Mouse (Mus musculus) layer of hippocampus, adult 18-20 months (tissue): ENCODE results near the gene Sult6b1. TPM values are rescaled to one million over a fixed set of nuclear protein-coding genes. Genes with fewer than 3 reads are reported as not detected.

Experiments
- DNase-seq, 2 experiments: peaks; one replicate each; pipeline ENCODE4 v3.0.0; 2022; ENCODE audit warnings: low spot score in 2 of 2
- long read RNA-seq: library from polyadenylated mRNA; stranded (forward); transcript quantifications from one replicate; pipeline ENCODE4 v2.0.0, GENCODE M21; 2021
- total RNA-seq, 2 experiments: library from RNA; stranded (reverse); gene quantifications; 2 replicates each; pipeline ENCODE4 v1.2.3; 2021

Sult6b1 gene
- total RNA-seq, result not detected
- long read RNA-seq, partial matches to known transcripts, result 0 of 1 reads
- long read RNA-seq, other reads (novel, unspliced or antisense), result 1 of 1 reads

DNA sequence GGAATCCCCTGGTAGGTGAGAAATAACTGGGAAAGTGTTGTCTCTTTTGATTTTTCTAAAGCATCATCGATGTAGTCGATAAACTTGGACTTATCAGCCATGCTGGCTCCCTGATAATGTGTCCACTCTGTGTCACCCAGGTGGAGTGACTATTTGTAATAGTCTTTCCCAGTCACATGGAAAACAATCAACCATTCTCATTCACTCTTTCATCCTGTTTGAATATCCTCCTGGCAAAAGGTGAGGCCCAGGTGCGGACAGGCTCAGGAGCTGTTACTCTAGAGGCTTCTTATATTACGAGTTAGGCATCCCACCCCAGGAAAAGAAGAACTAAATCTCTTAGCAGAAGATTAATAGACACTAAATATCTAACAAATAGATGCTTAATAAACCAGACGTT lies at the start of gene Sult6b1:
Gene Sult6b1, minus strand, starts transcription at position 101 of the 400 bp plus-strand sequence.
- DNase-seq, result no peak

DNA sequence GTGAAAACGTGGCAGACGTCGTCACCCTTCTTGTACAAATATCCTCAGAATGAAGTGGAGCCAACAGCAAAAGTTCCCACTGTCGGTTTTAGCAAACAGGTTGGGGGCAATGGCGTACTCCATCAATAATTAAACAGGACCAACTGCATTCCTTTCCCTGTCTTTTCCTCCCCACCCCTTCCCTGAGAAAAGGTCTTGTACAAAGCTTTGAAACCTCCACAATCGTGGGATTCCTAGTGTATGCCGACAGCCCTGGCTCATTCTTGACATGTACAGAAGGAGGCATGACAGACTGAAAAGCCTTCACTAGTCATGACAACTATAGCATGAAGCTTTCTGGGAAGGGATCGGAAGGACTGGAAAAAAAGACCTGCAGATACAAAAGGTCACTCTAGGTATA lies 46.4 kb upstream of the Sult6b1 start:
- DNase-seq, result no peak

DNA sequence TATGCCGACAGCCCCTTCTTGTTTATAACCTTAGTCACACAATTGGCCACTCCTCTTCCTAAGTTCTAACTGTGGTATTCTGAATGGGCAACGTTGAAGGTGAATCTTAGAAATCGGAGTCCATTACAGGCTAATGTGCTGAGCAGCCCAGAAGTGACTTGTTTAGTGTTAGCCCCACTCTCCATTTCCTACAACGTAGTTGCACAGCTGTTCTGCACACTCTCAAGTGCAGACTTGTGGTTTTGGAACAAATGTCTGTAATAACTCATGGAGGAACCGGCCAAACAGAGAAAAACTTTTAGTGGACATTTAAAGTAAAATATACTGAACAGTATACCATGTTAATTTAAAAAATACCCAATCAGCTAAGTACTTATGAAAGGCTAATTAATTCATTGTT lies 45.3 kb upstream of the Sult6b1 start:
- no peak for DNase-seq

- no peak for DNase-seq
Observed at GRCm38 (mm10) chr17:78951225-78951624, 44.4 kb upstream of the Sult6b1 start.

- DNase-seq, result no peak
Observed at GRCm38 (mm10) chr17:78942579-78942978, 35.8 kb upstream of the Sult6b1 start.

- no peak for DNase-seq
Observed at GRCm38 (mm10) chr17:78938927-78939326, 32.1 kb upstream of the Sult6b1 start.

GRCm38 (mm10) chr17:78937229-78937853 lies 30.5 kb upstream of the Sult6b1 start:
- no peak for DNase-seq

DNA sequence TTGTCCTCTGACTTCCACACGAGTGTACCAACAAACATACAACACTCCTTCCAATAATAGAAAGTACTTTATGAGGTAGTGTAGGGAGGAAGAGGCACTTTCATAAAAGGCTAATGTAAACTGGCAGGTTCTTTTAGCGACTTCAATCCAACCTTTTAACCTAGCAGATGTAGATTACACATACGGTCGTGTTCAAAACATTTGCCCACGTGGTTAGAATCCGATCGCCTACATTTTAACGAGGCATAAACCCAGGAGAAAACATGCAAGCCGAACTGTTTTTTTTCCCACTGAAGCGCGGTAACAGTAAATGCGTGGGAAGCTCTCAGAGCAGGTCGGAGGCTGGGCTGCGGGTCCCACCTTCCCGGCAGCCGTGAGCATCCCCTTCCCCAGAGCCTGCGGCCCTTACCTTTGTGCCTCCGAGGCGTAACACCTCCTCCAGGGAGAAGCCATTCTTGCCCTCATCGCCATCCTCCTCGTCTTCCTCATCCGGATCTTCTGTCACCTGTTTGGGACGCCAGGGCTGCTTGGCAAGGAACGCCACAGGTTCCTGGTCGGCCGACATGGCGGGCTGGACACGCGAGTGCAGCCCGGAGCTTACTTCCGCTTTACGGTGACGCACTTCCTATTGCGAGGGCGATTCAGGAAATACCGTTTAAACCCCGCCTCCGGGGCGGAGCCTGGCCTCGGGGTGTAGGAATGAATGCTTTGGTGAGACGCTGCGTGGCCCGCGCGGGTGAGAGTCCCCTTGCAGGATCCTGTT lies 29.9 kb upstream of the Sult6b1 start, which contains the start of the genes Cebpz and Ndufaf7:
Gene Cebpz, minus strand, starts transcription at position 601 of the 763 bp plus-strand sequence.
Gene Ndufaf7, plus strand, starts transcription at position 671 of the 763 bp plus-strand sequence.
- peak; percentile 96 to 98 for DNase-seq

- no peak for DNase-seq
Observed at GRCm38 (mm10) chr17:78935857-78936256, 29.1 kb upstream of the Sult6b1 start.

DNA sequence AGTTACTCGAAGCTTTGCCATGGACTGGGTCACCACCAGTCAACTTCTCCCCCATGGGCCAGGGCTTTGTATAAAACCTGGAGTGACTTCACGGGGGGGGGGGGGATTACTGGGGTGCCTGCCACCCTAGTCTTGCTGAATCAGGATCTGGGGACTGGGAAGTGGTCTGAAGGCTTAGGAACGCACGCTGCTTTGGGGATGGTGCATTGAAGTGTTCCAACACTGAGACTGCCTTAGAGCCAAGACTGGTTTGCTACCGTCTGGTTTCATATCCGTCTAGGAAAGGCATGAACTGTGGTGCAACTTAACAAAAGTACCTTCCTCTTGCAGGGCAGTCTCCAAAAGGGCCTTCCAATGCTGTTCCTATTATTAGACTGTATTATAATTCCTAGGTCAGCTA lies 10.9 kb upstream of the Sult6b1 start:
- DNase-seq, result no peak

GRCm38 (mm10) chr17:78916899-78917298 lies 10.1 kb upstream of the Sult6b1 start:
- no peak for DNase-seq

- DNase-seq, result peak; percentile 86 to 91
Observed at GRCm38 (mm10) chr17:78916369-78916813, 9.6 kb upstream of the Sult6b1 start, which contains the start of gene Cebpzos. Cebpzos (plus strand) TSS chr17:78916500.

- DNase-seq, result no peak
Observed at GRCm38 (mm10) chr17:78915772-78916171, 9.0 kb upstream of the Sult6b1 start.

DNA sequence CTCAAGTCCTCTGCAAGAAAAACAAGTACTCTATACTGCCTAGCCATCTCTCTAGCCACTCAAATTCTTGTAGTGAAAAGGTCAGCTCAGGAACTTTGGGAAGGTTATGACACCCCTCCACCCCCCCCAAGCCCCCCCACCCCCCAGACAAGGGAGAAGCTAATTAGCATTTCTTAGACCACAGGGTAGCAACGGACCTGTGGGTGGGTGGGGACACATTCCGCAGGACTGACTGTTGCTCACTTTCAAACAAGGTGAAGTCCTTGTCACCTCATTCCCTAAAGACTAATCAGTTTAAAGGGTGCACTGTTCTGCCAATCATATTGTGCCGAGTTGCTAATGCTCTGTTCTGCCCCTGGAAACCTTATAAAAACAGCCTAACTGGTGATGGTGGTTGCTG lies 7.1 kb upstream of the Sult6b1 start:
- no peak for DNase-seq

- peak in 1 of 2 experiments; percentile 13 for DNase-seq
Observed at GRCm38 (mm10) chr17:78912861-78913281, 6.1 kb upstream of the Sult6b1 start.

GRCm38 (mm10) chr17:78909374-78909773 lies 2.6 kb upstream of the Sult6b1 start:
- no peak for DNase-seq

DNA sequence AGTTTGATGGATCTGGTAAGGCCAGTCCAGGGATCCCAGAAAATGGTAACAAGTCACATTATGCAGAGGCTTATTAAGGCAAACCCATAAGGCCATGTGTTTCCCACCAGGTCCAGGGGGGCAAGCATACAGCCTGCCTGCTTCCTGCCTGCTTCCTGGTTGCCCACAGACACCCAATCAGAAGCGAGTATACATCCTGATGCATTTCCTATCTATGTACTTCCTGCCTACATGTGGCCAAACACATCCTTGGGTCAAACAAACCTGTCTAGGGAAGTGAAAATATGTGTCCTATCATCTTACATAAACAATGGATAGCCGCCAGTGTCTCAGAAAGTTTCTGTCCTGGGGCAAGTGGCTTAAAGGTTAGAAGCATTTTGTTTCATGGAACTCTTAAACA lies 3.6 kb downstream of the Sult6b1 start:
- no peak for DNase-seq

GRCm38 (mm10) chr17:78895394-78895793 lies 11.4 kb downstream of the Sult6b1 start:
- DNase-seq, result peak in 1 of 2 experiments; percentile 42

DNA sequence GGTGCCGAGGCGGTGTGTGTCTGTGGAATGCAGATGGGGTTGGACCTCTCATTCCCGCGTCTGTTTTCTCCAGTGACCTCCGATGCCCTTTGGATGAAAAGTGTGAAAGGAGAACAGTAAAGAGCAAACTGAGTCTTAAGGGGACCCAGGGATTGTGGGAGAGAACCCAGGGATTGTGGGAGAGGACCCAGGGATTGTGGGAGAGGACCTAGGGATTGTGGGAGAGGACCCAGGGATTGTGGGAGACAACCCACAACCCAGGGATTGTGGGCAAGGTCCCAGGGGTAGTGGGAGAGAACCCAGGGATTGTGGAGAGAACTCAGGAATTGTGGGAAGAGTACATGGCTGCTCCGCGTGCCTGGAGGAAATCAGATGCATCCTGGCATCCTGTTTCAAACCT lies 11.8 kb downstream of the Sult6b1 start:
- no peak for DNase-seq

DNA sequence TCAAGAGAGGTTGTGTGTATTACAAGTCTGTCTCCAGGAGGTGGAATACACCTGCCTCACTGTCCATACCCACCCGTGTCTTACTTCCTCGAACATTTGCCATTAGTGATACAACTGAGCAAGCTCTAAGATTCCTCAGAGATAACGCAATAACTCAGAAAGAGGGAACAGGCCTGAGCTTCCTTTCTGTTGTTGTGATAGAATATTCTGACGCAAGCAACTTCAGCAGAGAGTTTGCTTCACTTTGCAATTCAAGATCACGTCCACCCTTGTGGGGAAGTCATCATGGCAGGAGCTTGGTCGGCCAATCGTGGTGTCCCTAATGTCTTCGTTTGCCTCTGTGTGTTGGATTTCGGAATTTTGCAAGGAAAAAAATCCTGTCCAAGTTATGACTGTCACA lies 15.8 kb downstream of the Sult6b1 start:
- no peak for DNase-seq

- no peak for DNase-seq
Observed at GRCm38 (mm10) chr17:78889184-78889583, 17.6 kb downstream of the Sult6b1 start.

GRCm38 (mm10) chr17:78888554-78888953 lies 18.2 kb downstream of the Sult6b1 start:
- no peak for DNase-seq
